Mouse (Mus musculus) erythroblast, embryonic 14.5 days (primary cell): Measurements from ENCODE around the gene 2210408I21Rik. TPM values are rescaled to one million over a fixed set of nuclear protein-coding genes. Genes with fewer than 3 reads are reported as not detected.
"Not testable (repeated sequence)": the region's sequence is repeated elsewhere in the genome, so short reads cannot be mapped to it uniquely, and the experiment has no call there.

Experiments used
- H3K27me3 ChIP-seq: 2 replicates; pipeline ENCODE4 v1.6.1; 2012; ENCODE audit warnings: inconsistent platforms; ENCODE audit not compliant: control insufficient read depth
- H3K36me3 ChIP-seq: 2 replicates; pipeline ENCODE4 v1.6.1; 2012; ENCODE audit warnings: mild to moderate bottlenecking, inconsistent platforms; ENCODE audit not compliant: control insufficient read depth
- H3K4me1 ChIP-seq: 2 replicates; pipeline ENCODE4 v1.6.1; 2012; ENCODE audit warnings: inconsistent platforms; ENCODE audit not compliant: control insufficient read depth
- H3K4me3 ChIP-seq: replicated peaks from 2 replicates; pipeline ENCODE3; 2012; ENCODE audit warnings: moderate library complexity, mild to moderate bottlenecking, inconsistent platforms
- H3K9me3 ChIP-seq: 2 replicates; pipeline ENCODE4 v1.6.1; 2012; ENCODE audit warnings: low read length, inconsistent platforms, mixed read lengths; ENCODE audit not compliant: control insufficient read depth
- GATA1 ChIP-seq: IDR thresholded peaks from 2 replicates; pipeline ENCODE4 v1.6.1; 2012; ENCODE audit warnings: low read length, inconsistent platforms, mixed read lengths
- TAL1 ChIP-seq: IDR thresholded peaks from 3 replicates; pipeline ENCODE4 v1.6.1; 2012; ENCODE audit warnings: low read length, inconsistent platforms, mixed read lengths
- polyA plus RNA-seq: library from polyadenylated mRNA; stranded (reverse); fragments of >175 nt; gene quantifications from 2 replicates; pipeline ENCODE4 v1.2.3, GENCODE M21; 2012

2210408I21Rik gene
- polyA plus RNA-seq: not detected in 2 replicates

- H3K4me1 ChIP-seq: peaks cover 10% of the 10 kb centered on the region
- peak within 1 kb of the TSS; percentile 77 for H3K4me3 ChIP-seq
- H3K27me3 ChIP-seq: no peaks in the 10 kb centered on the region
- H3K36me3 ChIP-seq: no peaks in the 10 kb centered on the region
- TF ChIP-seq GATA1 (no peak), TAL1 (no peak)
- no peaks in the 10 kb centered on the region for H3K9me3 ChIP-seq
Observed at GRCm38 (mm10) chr13:77134931-77135620, at the start of gene 2210408I21Rik, which contains the start of gene Slf1. 2210408I21Rik (plus strand) TSS chr13:77135540. Slf1 (minus strand) TSS chr13:77135473.

- H3K4me3 ChIP-seq, H3K4me1 ChIP-seq, H3K9me3 ChIP-seq, H3K27me3 ChIP-seq: not testable (repeated sequence)
- peaks cover 25% of the 10 kb centered on the region for H3K36me3 ChIP-seq
Observed at GRCm38 (mm10) chr13:77092876-77093275, 42.5 kb upstream of the 2210408I21Rik start.

GRCm38 (mm10) chr13:77107734-77108133 lies 27.6 kb upstream of the 2210408I21Rik start:
- no peaks in the 10 kb centered on the region for H3K9me3 ChIP-seq
- peaks cover 27% of the 10 kb centered on the region for H3K36me3 ChIP-seq
- no peaks in the 10 kb centered on the region for H3K4me1 ChIP-seq
- TF ChIP-seq TAL1: no peak
- TF ChIP-seq GATA1: no peak
- no peaks in the 10 kb centered on the region for H3K27me3 ChIP-seq
- H3K4me3 ChIP-seq: no peak overlapping the region

- Histone ChIP-seq H3K36me3 (peaks cover 16% of the 10 kb centered on the region), H3K9me3 (no peaks in the 10 kb centered on the region), H3K4me1 (peaks cover 6% of the 10 kb centered on the region), H3K4me3 (no peak overlapping the region), H3K27me3 (no peaks in the 10 kb centered on the region)
- TF ChIP-seq GATA1: no peak
- TF ChIP-seq TAL1: no peak
Observed at GRCm38 (mm10) chr13:77118695-77119094, 16.6 kb upstream of the 2210408I21Rik start.

- H3K4me1 ChIP-seq: peaks cover 2% of the 10 kb centered on the region; the same call in 1 of the 2 replicates
- no peaks in the 10 kb centered on the region for H3K9me3 ChIP-seq
- H3K36me3 ChIP-seq: peaks cover 18% of the 10 kb centered on the region
- TF ChIP-seq GATA1: no peak
- no peak for TF ChIP-seq TAL1
- H3K27me3 ChIP-seq: no peaks in the 10 kb centered on the region
- no peak overlapping the region for H3K4me3 ChIP-seq
Observed at GRCm38 (mm10) chr13:77125159-77125558, 10.2 kb upstream of the 2210408I21Rik start.

GRCm38 (mm10) chr13:77128240-77128639 lies 7.1 kb upstream of the 2210408I21Rik start:
- H3K9me3 ChIP-seq: no peaks in the 10 kb centered on the region
- H3K4me1 ChIP-seq: peaks cover 8% of the 10 kb centered on the region
- H3K36me3 ChIP-seq: peaks cover 7% of the 10 kb centered on the region
- H3K4me3 ChIP-seq: no peak overlapping the region
- H3K27me3 ChIP-seq: no peaks in the 10 kb centered on the region
- no peak for TF ChIP-seq GATA1
- TF ChIP-seq TAL1: no peak

- TF ChIP-seq GATA1: no peak
- no peak for TF ChIP-seq TAL1
- no peak overlapping the region for H3K4me3 ChIP-seq
- H3K4me1 ChIP-seq: peaks cover 12% of the 10 kb centered on the region
- H3K27me3 ChIP-seq: no peaks in the 10 kb centered on the region
- no peaks in the 10 kb centered on the region for H3K9me3 ChIP-seq
- no peaks in the 10 kb centered on the region for H3K36me3 ChIP-seq
Observed at GRCm38 (mm10) chr13:77131132-77131531, 4.2 kb upstream of the 2210408I21Rik start.

GRCm38 (mm10) chr13:77135621-77135981 lies 261 bp downstream of the 2210408I21Rik start:
- Histone ChIP-seq H3K36me3 (no peaks in the 10 kb centered on the region), H3K27me3 (no peaks in the 10 kb centered on the region), H3K4me3 (peak overlapping the region; percentile 77), H3K4me1 (peaks cover 10% of the 10 kb centered on the region), H3K9me3 (no peaks in the 10 kb centered on the region)
- no peak for TF ChIP-seq TAL1
- no peak for TF ChIP-seq GATA1

GRCm38 (mm10) chr13:77140890-77141289 lies 5.5 kb downstream of the 2210408I21Rik start:
- no peaks in the 10 kb centered on the region for H3K9me3 ChIP-seq
- no peak for TF ChIP-seq GATA1
- no peak for TF ChIP-seq TAL1
- H3K36me3 ChIP-seq: no peaks in the 10 kb centered on the region
- H3K4me3 ChIP-seq: no peak overlapping the region
- H3K27me3 ChIP-seq: no peaks in the 10 kb centered on the region
- peaks cover 2% of the 10 kb centered on the region for H3K4me1 ChIP-seq

- Histone ChIP-seq H3K9me3 (no peaks in the 10 kb centered on the region), H3K4me1 (no peaks in the 10 kb centered on the region), H3K27me3 (no peaks in the 10 kb centered on the region), H3K36me3 (no peaks in the 10 kb centered on the region), H3K4me3 (no peak overlapping the region)
- TF ChIP-seq GATA1 (no peak), TAL1 (no peak)
Observed at GRCm38 (mm10) chr13:77177931-77178330, 42.6 kb downstream of the 2210408I21Rik start.
